Mouse (Mus musculus): ENCODE data around the gene Nkx2-4. TPM values are rescaled to one million over a fixed set of nuclear protein-coding genes. Genes with fewer than 3 reads are reported as not detected.

Gene Nkx2-4
- total and polyA plus RNA-seq, 3 experiments: not detected

DNA sequence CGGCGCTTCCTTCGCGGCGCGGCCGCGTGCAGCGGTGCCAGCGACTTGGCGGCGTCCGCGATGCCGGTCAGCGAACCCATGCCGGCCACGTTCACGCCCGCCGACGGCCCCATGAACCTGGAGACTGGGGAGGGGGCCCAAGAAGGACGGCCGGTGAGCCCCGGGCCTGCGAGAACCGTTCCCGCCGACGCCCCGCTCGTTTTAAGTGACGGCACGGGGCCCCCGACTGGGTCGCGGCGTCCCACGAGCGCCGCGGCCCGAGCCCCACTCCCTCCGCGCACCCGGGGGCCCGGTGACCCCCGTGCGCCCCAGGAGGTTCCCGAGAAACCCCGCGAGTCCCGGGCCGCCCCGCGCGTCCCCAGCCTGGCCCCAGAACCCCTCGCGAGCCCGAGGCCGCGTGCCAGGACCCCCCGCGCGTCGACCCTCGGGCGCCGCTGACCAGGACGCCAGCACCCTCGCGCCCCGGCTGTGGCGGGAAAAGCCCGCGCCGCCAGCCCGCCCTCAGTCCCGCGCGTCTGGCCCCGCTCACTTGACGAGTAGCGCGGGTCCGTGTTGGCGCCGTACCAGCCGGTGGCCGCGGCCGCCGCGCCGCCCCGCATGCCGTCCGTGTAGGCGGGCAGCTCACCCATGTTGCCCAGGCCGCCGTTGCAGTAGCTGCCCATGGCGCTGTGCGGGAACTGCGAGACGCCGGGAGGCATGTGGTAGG lies 726 bp downstream of the Nkx2-4 start:
- intact Hi-C loops (cut with DNase I): loop anchor here (5.0 to 10.0 kb wide), 2 partner anchors 252 to 950 kb away; no protein-coding TSS in a partner anchor
- WGBS: 5% methylated on average over 103 of the region's 106 CpGs
- Histone ChIP-seq H3K4me3 (no peak overlapping the region), H3K27me3 (ENCODE audit: control insufficient read depth, insufficient read depth, low read length) (peaks cover 19% of the 10 kb centered on the region), H3K36me3 (ENCODE audit: control insufficient read depth, insufficient read depth, low read length) (no peaks in the 10 kb centered on the region), H3K79me2 (replicated peaks; ENCODE audit: control insufficient read depth, insufficient read depth, low read length) (no peaks in the 10 kb centered on the region), H3K9ac (ENCODE audit: low read depth, low read length) (peak overlapping the region; percentile 41; the same call in 1 of the 2 replicates), H3K4me1 (ENCODE audit: control insufficient read depth, insufficient read depth, low read length) (no peaks in the 10 kb centered on the region), H3K27ac (no peak overlapping the region)
- TF ChIP-seq EP300 (IDR thresholded peaks at IDR 0.05; ENCODE audit: insufficient read depth, low read depth, low read length): no peak
- no peak for TF ChIP-seq CTCF (IDR thresholded peaks at IDR 0.05)
- TF ChIP-seq POLR2A (IDR thresholded peaks at IDR 0.05; ENCODE audit: insufficient read depth, low read depth, low read length): no peak
- DNase-seq: peak; percentile 9 to 27

DNA sequence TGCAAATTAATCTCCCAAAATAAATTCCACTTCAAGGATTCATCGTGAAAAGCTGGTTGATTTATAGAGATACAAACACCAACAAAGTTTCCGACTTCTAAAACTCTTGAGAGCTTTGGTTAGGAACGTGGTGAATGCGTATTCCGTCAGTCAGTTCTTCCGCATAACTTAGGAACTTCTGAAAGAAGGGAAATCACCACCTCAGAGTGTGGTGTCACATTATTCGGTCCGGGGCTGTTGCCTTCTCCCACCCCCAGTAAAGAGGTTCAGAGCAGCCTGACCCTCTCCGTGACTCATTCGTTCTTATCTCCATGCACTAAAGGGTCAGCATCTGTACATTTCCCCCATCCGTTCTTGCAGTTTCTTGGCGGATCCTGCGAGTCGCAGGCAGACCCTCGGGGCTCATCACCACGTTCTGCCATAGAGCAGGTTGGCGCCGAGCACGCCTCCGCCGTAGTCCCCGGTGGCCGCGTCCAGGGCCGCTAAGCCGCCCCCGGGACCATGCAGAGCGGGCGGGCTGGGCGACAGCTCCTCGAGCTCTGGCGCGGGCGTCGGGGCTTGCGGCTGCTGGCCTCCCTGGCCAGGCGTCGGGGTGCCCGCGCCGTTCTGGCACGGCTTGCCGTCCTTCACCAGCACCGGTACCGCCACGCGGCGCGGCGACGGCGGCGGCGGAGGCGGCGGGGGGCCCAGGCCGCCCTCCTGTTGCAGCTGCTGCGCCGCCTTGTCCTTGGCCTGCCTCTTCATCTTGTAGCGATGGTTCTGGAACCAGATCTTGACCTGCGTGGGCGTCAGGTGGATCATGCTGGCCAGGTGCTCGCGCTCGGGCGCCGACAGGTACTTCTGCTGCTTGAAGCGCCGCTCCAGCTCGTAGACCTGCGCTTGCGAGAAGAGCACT lies 1.5 kb downstream of the Nkx2-4 start:
- peak; percentile 23 to 45 for DNase-seq
- Histone ChIP-seq H3K9ac (ENCODE audit: low read depth, low read length) (no peak overlapping the region), H3K36me3 (ENCODE audit: control insufficient read depth, insufficient read depth, low read length) (no peaks in the 10 kb centered on the region), H3K4me3 (no peak overlapping the region), H3K79me2 (replicated peaks; ENCODE audit: control insufficient read depth, insufficient read depth, low read length) (no peaks in the 10 kb centered on the region), H3K27me3 (ENCODE audit: control insufficient read depth, insufficient read depth, low read length) (peaks cover 19% of the 10 kb centered on the region), H3K4me1 (ENCODE audit: control insufficient read depth, insufficient read depth, low read length) (no peaks in the 10 kb centered on the region), H3K27ac (no peak overlapping the region)
- WGBS: 3% methylated on average over 72 of the region's 72 CpGs
- no peak for TF ChIP-seq EP300 (IDR thresholded peaks at IDR 0.05; ENCODE audit: insufficient read depth, low read depth, low read length)
- intact Hi-C loops (cut with DNase I): loop anchor here (10.0 kb wide), 1 partner anchor 951 kb away; no protein-coding TSS in a partner anchor

DNA sequence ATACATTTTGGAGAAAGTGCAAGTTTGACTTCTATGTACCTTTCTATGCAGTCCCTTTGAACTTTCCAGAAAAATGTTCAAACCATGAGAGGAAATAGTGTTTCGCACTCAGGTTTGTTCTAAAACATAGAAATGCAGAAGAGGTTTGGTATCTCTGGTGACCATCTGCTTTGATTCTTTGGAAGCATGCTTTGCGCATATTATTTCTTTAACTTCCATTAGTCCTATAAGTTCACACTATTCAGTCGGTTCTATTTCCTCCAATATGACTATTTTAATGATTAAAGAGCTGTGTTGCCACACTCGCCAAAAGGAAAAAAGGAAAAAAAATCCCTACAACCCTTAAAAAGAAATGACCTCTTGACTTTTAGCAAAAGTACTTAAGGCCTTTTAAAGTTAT lies 2.9 kb downstream of the Nkx2-4 start:
- Histone ChIP-seq H3K27me3 (ENCODE audit: control insufficient read depth, insufficient read depth, low read length) (peaks cover 19% of the 10 kb centered on the region), H3K4me3 (no peak overlapping the region), H3K4me1 (ENCODE audit: control insufficient read depth, insufficient read depth, low read length) (no peaks in the 10 kb centered on the region), H3K9ac (ENCODE audit: low read depth, low read length) (no peak overlapping the region), H3K36me3 (ENCODE audit: control insufficient read depth, insufficient read depth, low read length) (no peaks in the 10 kb centered on the region), H3K27ac (no peak overlapping the region), H3K79me2 (replicated peaks; ENCODE audit: control insufficient read depth, insufficient read depth, low read length) (no peaks in the 10 kb centered on the region)
- no peak for DNase-seq
- intact Hi-C loops (cut with DNase I): loop anchor here (10.0 kb wide), 1 partner anchor 952 kb away; no protein-coding TSS in a partner anchor
- TF ChIP-seq CTCF (IDR thresholded peaks at IDR 0.05) (no peak), EP300 (IDR thresholded peaks at IDR 0.05; ENCODE audit: insufficient read depth, low read depth, low read length) (no peak), POLR2A (IDR thresholded peaks at IDR 0.05; ENCODE audit: insufficient read depth, low read depth, low read length) (no peak)
- WGBS: 74% methylated on average over 4 of the region's 4 CpGs

DNA sequence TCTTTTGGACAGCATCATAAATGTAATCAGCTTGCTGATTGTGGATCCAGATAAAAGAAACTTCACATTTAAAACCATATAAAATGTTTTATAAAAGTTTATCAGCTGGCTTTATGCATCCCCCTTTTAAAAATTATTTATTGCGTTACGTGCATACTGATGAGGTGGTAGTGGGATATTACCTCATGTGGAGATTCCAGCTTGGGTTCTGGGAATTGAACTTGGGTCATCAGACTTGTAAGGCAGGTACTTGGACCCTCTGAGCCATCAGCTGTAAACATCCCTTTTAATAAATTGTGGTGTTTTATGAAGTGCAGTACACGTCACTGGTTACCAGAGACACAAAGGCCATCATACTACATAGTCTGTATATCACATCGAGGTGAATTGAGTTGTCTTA lies 10.8 kb downstream of the Nkx2-4 start:
- Histone ChIP-seq H3K79me2 (replicated peaks; ENCODE audit: control insufficient read depth, insufficient read depth, low read length) (no peaks in the 10 kb centered on the region), H3K27ac (no peak overlapping the region), H3K4me3 (no peak overlapping the region), H3K36me3 (ENCODE audit: control insufficient read depth, insufficient read depth, low read length) (no peaks in the 10 kb centered on the region; the same call in 1 of the 2 replicates), H3K4me1 (ENCODE audit: control insufficient read depth, insufficient read depth, low read length) (no peaks in the 10 kb centered on the region), H3K9ac (ENCODE audit: low read depth, low read length) (no peak overlapping the region), H3K27me3 (ENCODE audit: control insufficient read depth, insufficient read depth, low read length) (no peaks in the 10 kb centered on the region)
- DNase-seq: no peak
- no peak for TF ChIP-seq CTCF (IDR thresholded peaks at IDR 0.05)
- no peak for TF ChIP-seq EP300 (IDR thresholded peaks at IDR 0.05; ENCODE audit: insufficient read depth, low read depth, low read length)
- no peak for TF ChIP-seq POLR2A (IDR thresholded peaks at IDR 0.05; ENCODE audit: insufficient read depth, low read depth, low read length)
- 96% methylated on average over 4 of the region's 4 CpGs for WGBS
- intact Hi-C loops (cut with DNase I): no loop called here

DNA sequence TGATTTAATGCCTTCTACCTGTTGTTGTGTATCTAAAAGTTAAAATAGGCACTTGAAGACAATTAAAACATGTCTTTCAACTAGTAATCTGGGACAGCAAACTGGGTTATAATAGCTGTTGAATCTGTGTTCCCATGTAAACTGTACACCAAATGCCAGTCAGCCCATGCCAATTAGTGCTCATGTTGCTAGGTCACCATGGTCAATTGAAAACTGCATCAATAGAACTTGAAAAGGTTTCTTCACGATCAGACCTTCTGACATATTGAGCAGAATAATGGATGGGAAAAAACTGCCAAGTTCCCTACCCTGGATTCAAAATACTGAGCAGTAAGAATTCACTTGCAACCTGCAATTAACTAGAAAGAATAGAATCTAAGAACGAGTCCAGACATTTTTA lies 11.3 kb downstream of the Nkx2-4 start:
- DNase-seq: no peak
- Histone ChIP-seq H3K36me3 (ENCODE audit: control insufficient read depth, insufficient read depth, low read length) (no peaks in the 10 kb centered on the region; the same call in 1 of the 2 replicates), H3K9ac (ENCODE audit: low read depth, low read length) (no peak overlapping the region), H3K79me2 (replicated peaks; ENCODE audit: control insufficient read depth, insufficient read depth, low read length) (no peaks in the 10 kb centered on the region), H3K4me1 (ENCODE audit: control insufficient read depth, insufficient read depth, low read length) (no peaks in the 10 kb centered on the region), H3K27ac (no peak overlapping the region), H3K4me3 (no peak overlapping the region), H3K27me3 (ENCODE audit: control insufficient read depth, insufficient read depth, low read length) (no peaks in the 10 kb centered on the region)
- intact Hi-C loops (cut with DNase I): no loop called here
- 95% methylated on average over 2 of the region's 2 CpGs for WGBS
- TF ChIP-seq EP300 (IDR thresholded peaks at IDR 0.05; ENCODE audit: insufficient read depth, low read depth, low read length): no peak
- TF ChIP-seq POLR2A (IDR thresholded peaks at IDR 0.05; ENCODE audit: insufficient read depth, low read depth, low read length): no peak
- TF ChIP-seq CTCF (IDR thresholded peaks at IDR 0.05): no peak

Data from heart, adult 2 months (tissue).